Mouse (Mus musculus) bone marrow macrophage, adult 2 months (primary cell): ENCODE measurements at regions not wholly inside any gene's neighbourhood (a gene's known extent, or its start where the extent isn't known, plus 50 kb on each side); places are given as distances from the start of the nearest gene placed in this dataset.
"Not testable (repeated sequence)": the region's sequence is repeated elsewhere in the genome, so short reads cannot be mapped to it uniquely, and the experiment has no call there.

Experiments
- H3K27ac ChIP-seq: 2 replicates; pipeline ENCODE4 v1.5.1; 2012; ENCODE audit warnings: low read depth, low read length; ENCODE audit not compliant: insufficient read depth
- H3K4me1 ChIP-seq: 2 replicates; pipeline ENCODE4 v1.6.1; 2012; ENCODE audit warnings: low read length; ENCODE audit not compliant: control insufficient read depth, insufficient read depth
- H3K4me3 ChIP-seq: 2 replicates; pipeline ENCODE4 v1.5.1; 2012; ENCODE audit warnings: mild to moderate bottlenecking, low read length, moderate library complexity; ENCODE audit not compliant: insufficient read depth
- CTCF ChIP-seq: IDR thresholded peaks from 2 replicates; pipeline ENCODE4 v1.5.1; 2012; ENCODE audit warnings: low read depth, mild to moderate bottlenecking, low read length, moderate library complexity
- POLR2A ChIP-seq: IDR thresholded peaks from 2 replicates; pipeline ENCODE4 v1.6.1; 2012; ENCODE audit warnings: mild to moderate bottlenecking, low read depth, low read length, borderline replicate concordance

DNA sequence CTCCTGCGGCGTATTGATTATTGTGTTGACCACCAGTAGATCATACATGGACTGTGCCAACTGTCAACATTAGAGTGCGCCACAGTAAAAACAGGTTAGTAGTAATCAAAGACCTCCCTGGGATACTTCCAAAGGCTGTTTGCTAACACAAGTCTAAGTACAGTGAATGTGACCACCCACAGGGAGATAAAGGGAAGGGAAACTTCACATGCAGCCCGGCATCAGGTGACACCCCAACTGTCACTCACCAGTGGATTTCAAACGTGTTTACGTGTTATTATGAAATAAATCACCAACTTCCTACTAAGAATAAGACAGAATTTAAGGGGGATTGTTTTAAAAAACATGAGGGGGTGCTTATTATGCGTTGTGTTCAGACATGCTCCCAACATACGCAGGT, 262.5 kb upstream of the Smim15 start:
- Histone ChIP-seq H3K27ac (no peak overlapping the region), H3K4me1 (peaks cover 9% of the 10 kb centered on the region), H3K4me3 (no peak overlapping the region)
- TF ChIP-seq CTCF: no peak
- no peak for TF ChIP-seq POLR2A

GRCm38 (mm10) chr13:107781221-107781620, 263.0 kb upstream of the Smim15 start:
- no peak overlapping the region for H3K27ac ChIP-seq
- H3K4me3 ChIP-seq: no peak overlapping the region
- TF ChIP-seq CTCF (no peak), POLR2A (no peak)
- H3K4me1 ChIP-seq: peaks cover 7% of the 10 kb centered on the region

DNA sequence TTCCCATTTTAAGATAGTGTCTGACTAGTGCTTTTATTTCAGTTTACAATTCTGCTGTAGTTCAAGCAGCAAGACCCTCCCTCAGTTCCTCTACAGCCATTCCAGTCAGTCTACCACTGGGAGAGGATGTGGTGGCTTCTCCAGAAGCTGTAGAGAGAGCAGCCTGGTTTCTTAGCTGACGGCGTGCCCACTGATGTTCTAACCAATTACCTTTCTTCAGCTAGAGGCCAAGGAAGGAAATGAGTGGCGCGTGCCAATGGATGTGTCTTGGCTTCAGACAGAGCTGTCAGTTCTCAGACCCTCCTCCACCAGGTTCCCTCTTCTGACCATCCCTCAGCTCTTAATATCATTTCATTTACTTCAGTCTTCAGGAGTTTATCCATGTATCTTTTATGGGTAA, 264.7 kb upstream of the Smim15 start:
- Histone ChIP-seq H3K4me3 (no peak overlapping the region), H3K4me1 (peaks cover 7% of the 10 kb centered on the region), H3K27ac (no peak overlapping the region)
- TF ChIP-seq CTCF: no peak
- no peak for TF ChIP-seq POLR2A

DNA sequence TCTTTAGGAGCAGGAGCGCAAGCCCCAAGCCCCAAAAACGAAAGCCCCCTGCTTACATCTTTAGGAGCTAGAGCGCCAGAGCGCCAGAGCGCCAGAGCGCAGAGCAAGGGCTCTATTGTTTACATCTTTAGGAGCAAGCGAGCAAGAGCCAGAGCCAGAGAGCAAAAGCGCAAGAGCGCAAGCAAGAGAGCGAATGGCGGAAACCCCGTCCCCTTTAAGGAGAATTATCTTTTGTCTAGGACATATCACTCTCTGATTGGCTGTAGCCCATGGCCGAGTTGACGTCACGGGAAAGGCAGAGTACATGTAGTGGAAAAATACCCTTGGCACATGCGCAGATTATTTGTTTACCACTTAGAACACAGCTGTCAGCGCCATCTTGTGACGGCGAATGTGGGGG, 269.7 kb upstream of the Smim15 start:
- not testable (repeated sequence) for H3K4me3 ChIP-seq, H3K27ac ChIP-seq, H3K4me1 ChIP-seq

GRCm38 (mm10) chr13:107767262-107767624, 277.0 kb upstream of the Smim15 start:
- no peak overlapping the region for H3K4me3 ChIP-seq

DNA sequence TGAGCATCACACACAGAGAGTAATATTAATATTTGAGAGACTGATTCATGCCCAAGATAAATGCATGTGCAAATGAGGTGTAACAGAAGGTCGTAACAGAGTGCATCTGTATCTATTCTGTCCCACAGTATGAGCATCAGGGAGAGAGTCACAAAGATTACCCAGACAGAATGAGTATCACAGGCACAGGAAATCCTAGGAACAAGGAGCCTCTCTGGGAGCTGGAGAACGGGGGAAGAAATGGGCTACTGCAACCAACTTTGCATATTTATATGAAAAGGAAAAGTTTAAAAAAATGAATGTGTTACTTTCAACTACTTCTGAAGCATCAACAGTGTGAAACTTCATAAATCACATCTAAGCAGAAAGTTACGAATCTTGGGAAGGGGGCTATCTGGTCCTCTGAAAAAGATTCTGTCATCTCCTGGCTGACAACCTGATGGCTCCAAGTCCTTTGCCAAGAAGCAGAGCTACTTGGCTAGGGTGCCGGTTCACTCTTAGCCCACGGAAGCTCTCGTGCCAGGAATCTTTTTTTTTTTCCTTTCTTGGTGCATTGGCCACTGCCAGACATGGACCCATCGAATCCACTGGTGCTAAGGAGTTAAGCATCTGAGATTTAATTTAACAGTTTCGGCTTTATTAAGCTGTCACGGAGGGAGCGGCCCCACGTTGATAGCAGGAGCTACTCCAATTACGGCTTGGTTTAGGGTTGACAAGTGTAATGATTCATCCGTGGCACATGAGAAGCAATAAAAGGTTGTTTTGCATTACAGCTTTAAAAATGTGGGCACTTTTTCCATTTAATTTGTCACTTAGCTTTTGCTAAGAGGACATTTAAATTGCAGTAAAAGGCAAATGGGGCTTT, 277.6 kb upstream of the Smim15 start:
- peaks cover 5% of the 10 kb centered on the region; the same call in 1 of the 2 replicates for H3K4me1 ChIP-seq
- TF ChIP-seq POLR2A (no peak), CTCF (no peak)
- H3K27ac ChIP-seq: no peak overlapping the region
- H3K4me3 ChIP-seq: no peak overlapping the region

More at GRCm38 (mm10) chr13:107767262-107767624, 277.0 kb upstream of the Smim15 start:
- H3K4me1 ChIP-seq: peaks cover 5% of the 10 kb centered on the region; the same call in 1 of the 2 replicates
- no peak overlapping the region for H3K27ac ChIP-seq
- TF ChIP-seq CTCF: no peak
- no peak for TF ChIP-seq POLR2A

GRCm38 (mm10) chr13:107763911-107764310, 280.3 kb upstream of the Smim15 start:
- Histone ChIP-seq H3K27ac (no peak overlapping the region), H3K4me1 (peaks cover 5% of the 10 kb centered on the region; the same call in 1 of the 2 replicates), H3K4me3 (no peak overlapping the region)
- TF ChIP-seq POLR2A (no peak), CTCF (no peak)

DNA sequence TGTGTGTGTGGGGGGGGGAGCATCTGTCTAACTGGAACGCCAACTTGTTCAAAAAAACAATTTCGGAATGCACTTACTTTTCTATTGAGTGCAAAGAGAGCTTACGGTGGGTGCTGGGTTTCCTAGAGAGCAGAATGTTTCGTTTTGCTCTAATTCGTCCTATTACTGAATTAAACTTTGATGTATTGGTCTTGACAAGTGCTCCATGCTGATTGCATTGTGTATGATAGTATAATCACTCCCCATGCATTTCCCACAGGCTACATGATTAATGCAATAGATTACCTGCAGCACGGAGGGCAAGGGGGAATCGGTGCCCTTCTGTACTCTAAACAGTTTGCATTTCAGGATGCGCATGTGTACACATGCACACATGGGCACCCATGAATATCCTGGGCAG, 283.7 kb upstream of the Smim15 start:
- H3K4me3 ChIP-seq: no peak overlapping the region
- H3K27ac ChIP-seq: no peak overlapping the region
- H3K4me1 ChIP-seq: peaks cover 9% of the 10 kb centered on the region
- TF ChIP-seq POLR2A (no peak), CTCF (no peak)

DNA sequence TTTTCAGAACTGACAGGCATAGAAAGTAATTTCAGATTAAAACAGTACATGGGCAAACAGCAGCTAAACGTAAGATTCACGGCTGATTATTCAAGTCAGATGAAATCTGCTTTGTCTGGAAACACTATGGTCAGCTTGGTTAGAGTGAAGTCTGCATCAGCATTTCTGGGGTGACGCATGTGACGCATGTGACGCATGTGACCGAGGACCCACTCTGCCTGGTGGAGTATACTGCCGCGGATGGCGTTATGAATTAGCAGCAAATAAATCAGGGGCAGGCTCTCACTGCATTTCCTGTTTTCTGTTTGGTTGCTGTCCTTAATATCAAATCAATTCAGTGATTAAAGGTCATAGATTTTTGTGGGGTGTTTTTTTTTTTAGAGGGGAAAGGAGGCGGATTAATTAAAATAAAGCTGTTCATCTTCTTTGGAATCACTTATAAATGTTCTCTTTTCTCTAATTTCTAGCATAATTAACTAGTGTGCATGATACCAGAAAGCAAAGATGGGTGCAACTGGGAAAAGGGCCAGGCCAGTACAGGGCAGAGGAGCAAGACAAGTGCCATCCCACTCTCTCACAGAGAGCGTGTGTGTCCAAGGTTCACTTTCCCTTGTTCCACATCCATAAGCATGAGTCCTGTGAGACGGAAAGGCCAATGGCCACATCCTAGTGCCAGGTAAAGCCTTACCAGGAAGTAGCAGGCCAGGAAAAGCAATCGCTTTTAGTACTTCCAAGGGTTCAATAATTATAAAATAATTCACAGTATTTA, 285.7 kb upstream of the Smim15 start:
- H3K4me3 ChIP-seq: no peak overlapping the region
- H3K27ac ChIP-seq: no peak overlapping the region
- peaks cover 6% of the 10 kb centered on the region for H3K4me1 ChIP-seq
- no peak for TF ChIP-seq CTCF
- TF ChIP-seq POLR2A: no peak

GRCm38 (mm10) chr13:107752745-107753144, 291.5 kb upstream of the Smim15 start:
- Histone ChIP-seq H3K27ac (no peak overlapping the region), H3K4me3 (no peak overlapping the region), H3K4me1 (peaks cover 4% of the 10 kb centered on the region; the same call in 1 of the 2 replicates)
- TF ChIP-seq CTCF (no peak), POLR2A (no peak)
